ENCODE assay signal across 22 mouse cellular contexts in the genomic region with DNA sequence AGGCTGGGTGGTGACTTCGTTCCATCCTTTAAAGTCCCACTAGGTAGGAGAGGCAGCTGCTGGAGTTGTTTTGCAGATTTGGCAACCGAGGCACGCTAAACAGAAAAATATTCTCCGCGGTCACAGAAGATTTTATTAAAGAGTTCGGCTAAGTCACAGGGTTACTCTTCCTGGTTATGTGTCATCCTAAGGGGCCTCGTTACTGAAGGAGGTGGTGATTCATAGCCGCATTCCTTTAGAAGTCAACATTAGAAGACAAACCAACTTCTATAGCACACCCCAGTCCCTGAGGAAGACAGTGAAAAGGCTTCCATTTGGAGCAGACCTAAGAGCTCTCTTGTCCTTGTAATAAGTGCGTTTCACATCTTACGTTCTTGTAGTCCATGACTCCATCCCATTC. TPM values are rescaled to one million over a fixed set of nuclear protein-coding genes. Genes with fewer than 3 reads are reported as not detected.
"Had no signal": no experiment of that assay in that cellular context is flagged by ENCODE, and none has a peak within 500 bp of the region (broad histone marks: within the 10 kb centered on the region; RNA-seq: fewer than 3 reads in every experiment).

No protein-coding gene starts in this region.

- H3K4me3 ChIP-seq: heart, adult 2 months; heart, embryonic 12.5 days; hindbrain, embryonic 13.5 days; hindbrain, embryonic 15.5 days; kidney, embryonic 15.5 days; limb, embryonic 12.5 days; liver, embryonic 13.5 days; liver, embryonic 15.5 days had no signal

- H3K36me3 ChIP-seq: heart, embryonic 12.5 days; hindbrain, embryonic 13.5 days; hindbrain, embryonic 15.5 days; kidney, embryonic 15.5 days; limb, embryonic 12.5 days; liver, embryonic 13.5 days; liver, embryonic 15.5 days had no signal

- DNase-seq: heart, adult 11 months; kidney, adult 11 months had no signal

- H3K27me3 ChIP-seq: hindbrain, embryonic 15.5 days had no signal

- H3K4me1 ChIP-seq: hindbrain, embryonic 15.5 days; limb, embryonic 12.5 days had no signal

- H3K27ac ChIP-seq: heart, adult 2 months; hindbrain, embryonic 13.5 days; hindbrain, embryonic 15.5 days; hindbrain, postnatal 0 days; kidney, embryonic 15.5 days; kidney, postnatal 0 days; limb, embryonic 12.5 days; liver, embryonic 13.5 days; liver, embryonic 15.5 days had no signal

- H3K9me3 ChIP-seq: heart, embryonic 12.5 days; hindbrain, embryonic 13.5 days; hindbrain, embryonic 15.5 days; kidney, embryonic 15.5 days; limb, embryonic 12.5 days; liver, embryonic 13.5 days; liver, embryonic 15.5 days had no signal

RNA-seq across cellular contexts. Expression of gene Gkn3, which starts 2.1 kb away (rescaled TPM):
- polyA plus RNA-seq: hindbrain, embryonic 11.5 days; limb, embryonic 12.5 days; liver, embryonic 13.5 days; liver, embryonic 15.5 days had no signal

RNA-seq across cellular contexts. Expression of gene Gkn2, which starts 13.5 kb away (rescaled TPM):
- polyA plus RNA-seq: heart, adult 2 months; heart, embryonic 12.5 days; heart, embryonic 14.5 days; heart, embryonic 16.5 days; hindbrain, embryonic 11.5 days; hindbrain, embryonic 13.5 days; hindbrain, embryonic 15.5 days; hindbrain, postnatal 0 days; intestine, embryonic 14.5 days; intestine, embryonic 16.5 days; kidney, adult 2 months; kidney, embryonic 15.5 days; kidney, postnatal 0 days; limb, embryonic 12.5 days; liver, embryonic 11.5 days; liver, embryonic 13.5 days; liver, embryonic 15.5 days had no signal

RNA-seq across cellular contexts. Expression of gene Gkn1, which starts 35.9 kb away (rescaled TPM):
- polyA plus RNA-seq: heart, embryonic 12.5 days; heart, embryonic 14.5 days; heart, embryonic 16.5 days; hindbrain, embryonic 11.5 days; hindbrain, embryonic 13.5 days; hindbrain, embryonic 15.5 days; hindbrain, postnatal 0 days; intestine, embryonic 16.5 days; kidney, embryonic 15.5 days; kidney, postnatal 0 days; limb, embryonic 12.5 days; liver, embryonic 11.5 days; liver, embryonic 13.5 days; liver, embryonic 15.5 days had no signal

RNA-seq across cellular contexts. Expression of gene Bmp10, which starts 42.1 kb away (rescaled TPM):
- polyA plus RNA-seq: gonadal fat pad, adult 2 months; hindbrain, embryonic 11.5 days; hindbrain, embryonic 13.5 days; hindbrain, embryonic 15.5 days; hindbrain, postnatal 0 days; intestine, embryonic 14.5 days; intestine, embryonic 16.5 days; kidney, adult 2 months; kidney, embryonic 15.5 days; kidney, postnatal 0 days; large intestine, adult 2 months; limb, embryonic 12.5 days; limb, embryonic 14.5 days had no signal
